ENCODE assay signal across 8 mouse cellular contexts in genomic region chr12:52918939-52919338, GRCm38 (mm10).
DNase-seq lines count a peak whose midpoint lies in the region; ATAC-seq and TF ChIP-seq lines count a peak whose summit lies in the region.
"Had no signal": no experiment of that assay in that cellular context is flagged by ENCODE, and none has a peak within 500 bp of the region (broad histone marks: within the 10 kb centered on the region; RNA-seq: fewer than 3 reads in every experiment).

No protein-coding gene starts in this region.

- DNase-seq in kidney, postnatal 0 days (ENCODE audit: low spot score): peak; percentile 51
- DNase-seq in Muller cell, postnatal 12 days (ENCODE audit: inconsistent ontology term): peak; percentile 49
- DNase-seq in retina, embryonic 14.5 days (ENCODE audit: low spot score): peak; percentile 55
- DNase-seq in thymus, adult 2 months: no peak

- H3K27me3 ChIP-seq in kidney, postnatal 0 days (ENCODE audit: insufficient read depth, low read length): no peaks in the 10 kb centered on the region
- H3K27me3 ChIP-seq in kidney, embryonic 16.5 days (ENCODE audit: insufficient read depth, low read length): no peaks in the 10 kb centered on the region
- no peaks in the 10 kb centered on the region for H3K27me3 ChIP-seq in forebrain, embryonic 16.5 days (replicated peaks; ENCODE audit: control insufficient read depth, insufficient read depth, low read length)
- H3K27me3 ChIP-seq in thymus, adult 2 months (ENCODE audit: control insufficient read depth, insufficient read depth, low read length): no peaks in the 10 kb centered on the region; the same call in 1 of the 2 replicates

- no peaks in the 10 kb centered on the region for H3K36me3 ChIP-seq in kidney, postnatal 0 days (ENCODE audit: insufficient read depth, low read length)
- H3K36me3 ChIP-seq in kidney, embryonic 16.5 days (ENCODE audit: insufficient read depth, low read length): no peaks in the 10 kb centered on the region
- H3K36me3 ChIP-seq in forebrain, embryonic 16.5 days (ENCODE audit: control insufficient read depth, insufficient read depth): no peaks in the 10 kb centered on the region
- no peaks in the 10 kb centered on the region for H3K36me3 ChIP-seq in thymus, adult 2 months (ENCODE audit: control insufficient read depth, insufficient read depth, low read length)

- peak; percentile 80 for TF ChIP-seq CTCF in kidney, postnatal 0 days (IDR thresholded peaks at IDR 0.05; ENCODE audit: low read depth)
- TF ChIP-seq CTCF in thymus, adult 2 months (IDR thresholded peaks at IDR 0.05; ENCODE audit: borderline replicate concordance, control insufficient read depth, extremely low read depth, insufficient read depth, low read length, poor library complexity): no peak

- no peak overlapping the region for H3K4me3 ChIP-seq in kidney, postnatal 0 days (replicated peaks; ENCODE audit: low read depth, low read length)
- no peak overlapping the region for H3K4me3 ChIP-seq in kidney, embryonic 16.5 days (ENCODE audit: low read length)
- H3K4me3 ChIP-seq in forebrain, embryonic 16.5 days (replicated peaks; ENCODE audit: low read length): no peak overlapping the region
- no peak overlapping the region for H3K4me3 ChIP-seq in thymus, adult 2 months (ENCODE audit: control insufficient read depth, insufficient read depth, low read length)
- H3K4me3 ChIP-seq: erythroblast, embryonic 14.5 days had no signal

- no peak overlapping the region for H3K9ac ChIP-seq in kidney, postnatal 0 days (ENCODE audit: low read depth, low read length)
- no peak overlapping the region for H3K9ac ChIP-seq in kidney, embryonic 16.5 days (replicated peaks; ENCODE audit: low read length)
- no peak overlapping the region for H3K9ac ChIP-seq in forebrain, embryonic 16.5 days (replicated peaks; ENCODE audit: low read depth, low read length)

- H3K4me1 ChIP-seq in kidney, postnatal 0 days (replicated peaks; ENCODE audit: insufficient read depth, low read length): no peaks in the 10 kb centered on the region
- H3K4me1 ChIP-seq in kidney, embryonic 16.5 days (ENCODE audit: insufficient read depth, low read length): no peaks in the 10 kb centered on the region
- no peaks in the 10 kb centered on the region for H3K4me1 ChIP-seq in forebrain, embryonic 16.5 days (replicated peaks; ENCODE audit: control insufficient read depth, insufficient read depth, low read length)
- H3K4me1 ChIP-seq in thymus, adult 2 months (replicated peaks; ENCODE audit: control insufficient read depth, insufficient read depth, low read length): no peaks in the 10 kb centered on the region

- H3K27ac ChIP-seq in kidney, postnatal 0 days: no peak overlapping the region
- H3K27ac ChIP-seq in kidney, embryonic 16.5 days (ENCODE audit: low read length): no peak overlapping the region
- H3K27ac ChIP-seq in forebrain, embryonic 16.5 days (ENCODE audit: low read length): no peak overlapping the region
- no peak overlapping the region for H3K27ac ChIP-seq in thymus, adult 2 months (ENCODE audit: control insufficient read depth, insufficient read depth, low read length)

- no peak overlapping the region for H3K4me2 ChIP-seq in kidney, postnatal 0 days (ENCODE audit: low read length)
- H3K4me2 ChIP-seq in kidney, embryonic 16.5 days (replicated peaks; ENCODE audit: low read depth, low read length): no peak overlapping the region
- no peak overlapping the region for H3K4me2 ChIP-seq in forebrain, embryonic 16.5 days (ENCODE audit: low read length)

- no peaks in the 10 kb centered on the region for H3K9me3 ChIP-seq in kidney, postnatal 0 days (replicated peaks; ENCODE audit: low read length)
- H3K9me3 ChIP-seq in kidney, embryonic 16.5 days (ENCODE audit: low read length): no peaks in the 10 kb centered on the region
- H3K9me3 ChIP-seq in forebrain, embryonic 16.5 days (ENCODE audit: control insufficient read depth, low read length): no peaks in the 10 kb centered on the region

- ATAC-seq in kidney, postnatal 0 days (replicated peaks; ENCODE audit: low FRiP score, low read depth): no peak
- no peak for ATAC-seq in kidney, embryonic 16.5 days (ENCODE audit: low FRiP score, low TSS enrichment)
- peak; percentile 51 for ATAC-seq in CD4-positive, CD25-positive, alpha-beta regulatory T cell, adult 4 months
- 0 out of 2 replicates have a peak, but pooled peaks have one; percentile 31 for ATAC-seq in forebrain, embryonic 16.5 days

- WGBS in kidney, postnatal 0 days: 33% methylated on average over 11 of the region's 11 CpGs
- 30% methylated on average over 11 of the region's 11 CpGs for WGBS in kidney, embryonic 16.5 days
- WGBS in forebrain, embryonic 16.5 days: 16% methylated on average over 11 of the region's 11 CpGs
- WGBS in thymus, adult 2 months: 61% methylated on average over 11 of the region's 11 CpGs

- no peak for TF ChIP-seq POLR2A in thymus, adult 2 months (IDR thresholded peaks at IDR 0.05; ENCODE audit: control insufficient read depth, extremely low read depth, insufficient read depth, low read length, poor library complexity)

Comparison
In these comparisons a context has a peak if more than half of its experiments do, and no peak if none do; other contexts are left out.
1. ATAC-seq: peak in CD4-positive, CD25-positive, alpha-beta regulatory T cell, adult 4 months (single experiment) and forebrain, embryonic 16.5 days (single experiment); none in kidney, postnatal 0 days (single experiment) and kidney, embryonic 16.5 days (single experiment).